Mouse (Mus musculus) spleen, adult 2 months (tissue): ENCODE measurements around the gene Ankzf1. TPM values are rescaled to one million over a fixed set of nuclear protein-coding genes. Genes with fewer than 3 reads are reported as not detected.

ENCODE experiments used
- DNase-seq, 2 experiments: peaks; one replicate each; pipeline versions ENCODE4 v3.0.0 to v3.0.0-alpha.2; 2012 to 2021; ENCODE audit warnings: low spot score in 2 of 2, low read depth in 1 of 2
- H3K27ac ChIP-seq: fragments of 200-500 bp; 2 replicates; pipeline ENCODE4 v1.5.1; 2012; ENCODE audit warnings: low read length, inconsistent platforms; ENCODE audit not compliant: insufficient read depth
- H3K27me3 ChIP-seq: fragments of 200-500 bp; 2 replicates; pipeline ENCODE4 v1.6.1; 2012; ENCODE audit warnings: mild to moderate bottlenecking, moderate library complexity, low read length, inconsistent platforms; ENCODE audit not compliant: control insufficient read depth, insufficient read depth
- H3K36me3 ChIP-seq: fragments of 200-500 bp; 2 replicates; pipeline ENCODE4 v1.6.1; 2012; ENCODE audit warnings: mild to moderate bottlenecking, low read length, inconsistent platforms; ENCODE audit not compliant: control insufficient read depth, insufficient read depth
- H3K4me1 ChIP-seq: fragments of 200-500 bp; 2 replicates; pipeline ENCODE4 v1.6.1; 2011; ENCODE audit warnings: inconsistent platforms; ENCODE audit not compliant: control insufficient read depth, insufficient read depth, insufficient read length
- H3K4me3 ChIP-seq: fragments of 200-500 bp; 2 replicates; pipeline ENCODE4 v1.5.1; 2011; ENCODE audit warnings: mild to moderate bottlenecking, inconsistent platforms; ENCODE audit not compliant: insufficient read depth, insufficient read length; ENCODE audit errors: extremely low read depth
- CTCF ChIP-seq: fragments of 200-500 bp; IDR thresholded peaks from 2 replicates; pipeline ENCODE4 v1.5.1; 2011; ENCODE audit warnings: mild to moderate bottlenecking, inconsistent platforms; ENCODE audit not compliant: insufficient read depth, insufficient read length, insufficient replicate concordance; ENCODE audit errors: extremely low read depth
- POLR2A ChIP-seq: fragments of 200-500 bp; IDR thresholded peaks from 2 replicates; pipeline ENCODE4 v1.6.1; 2011; ENCODE audit warnings: low read depth, low read length, inconsistent platforms
- WGBS: fragments of 180-500 bp; shearing (Covaris S2); methylation state at CpG from one replicate; pipeline ENCODE4 v1.1.7; 2018; 5-methylcytosine and 5-hydroxymethylcytosine counted together
- polyA plus RNA-seq: library from polyadenylated mRNA; depleted of rRNA; stranded (reverse); fragments of >200 nt; gene quantifications from 2 replicates; pipeline ENCODE4 v1.2.3, GENCODE M21; 2012

Gene Ankzf1
- polyA plus RNA-seq, 1 experiment = 15.9 TPM

DNA sequence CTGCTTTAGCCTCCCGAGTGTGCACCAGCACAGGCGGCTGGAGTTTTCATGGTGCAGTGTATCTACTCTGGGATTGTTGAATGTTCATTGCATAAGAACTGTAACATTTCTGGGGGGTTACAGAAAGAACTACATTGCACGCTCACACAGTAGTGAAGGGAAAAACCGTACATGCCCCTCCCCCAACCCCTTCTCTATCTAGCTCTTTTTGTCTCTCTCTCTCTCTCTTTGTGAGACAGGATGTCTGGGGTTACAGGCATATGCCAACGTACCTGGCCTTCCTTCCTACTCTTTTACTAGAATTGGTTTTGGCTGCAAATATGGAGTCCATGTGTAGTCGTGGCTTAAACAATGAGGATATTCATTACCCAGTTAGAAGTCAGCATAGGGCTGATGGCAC, 31.0 kb downstream of the Ankzf1 start:
- WGBS = 35% methylated on average over 6 of the region's 6 CpGs
- no peak overlapping the region for H3K27ac ChIP-seq
- no peaks in the 10 kb centered on the region for H3K36me3 ChIP-seq
- peaks cover 9% of the 10 kb centered on the region; the same call in 1 of the 2 replicates for H3K4me1 ChIP-seq
- no peak for TF ChIP-seq CTCF
- TF ChIP-seq POLR2A = no peak
- DNase-seq = no peak
- H3K27me3 ChIP-seq = no peaks in the 10 kb centered on the region
- no peak overlapping the region for H3K4me3 ChIP-seq

DNA sequence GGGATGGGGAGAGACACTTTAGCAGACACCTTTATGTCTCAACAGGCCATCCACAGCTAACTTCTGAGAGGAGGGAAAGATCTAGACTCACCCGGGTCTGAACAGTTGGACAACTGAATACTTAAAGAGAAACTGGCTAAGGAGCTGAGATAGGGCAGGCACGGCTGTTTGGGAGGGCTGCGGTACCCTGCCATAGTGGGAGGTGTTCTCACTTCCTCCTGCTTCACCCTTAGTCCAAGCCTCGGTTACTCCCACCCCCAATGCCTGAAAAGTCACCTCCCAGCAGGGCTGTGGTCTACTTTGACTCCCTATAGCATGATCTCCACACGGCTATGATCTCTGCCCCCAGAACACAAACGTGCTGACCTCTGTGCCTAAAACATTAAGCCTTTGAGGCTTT, 31.6 kb downstream of the Ankzf1 start:
- DNase-seq = no peak
- 5% methylated on average over 6 of the region's 6 CpGs for WGBS
- no peak overlapping the region for H3K27ac ChIP-seq

DNA sequence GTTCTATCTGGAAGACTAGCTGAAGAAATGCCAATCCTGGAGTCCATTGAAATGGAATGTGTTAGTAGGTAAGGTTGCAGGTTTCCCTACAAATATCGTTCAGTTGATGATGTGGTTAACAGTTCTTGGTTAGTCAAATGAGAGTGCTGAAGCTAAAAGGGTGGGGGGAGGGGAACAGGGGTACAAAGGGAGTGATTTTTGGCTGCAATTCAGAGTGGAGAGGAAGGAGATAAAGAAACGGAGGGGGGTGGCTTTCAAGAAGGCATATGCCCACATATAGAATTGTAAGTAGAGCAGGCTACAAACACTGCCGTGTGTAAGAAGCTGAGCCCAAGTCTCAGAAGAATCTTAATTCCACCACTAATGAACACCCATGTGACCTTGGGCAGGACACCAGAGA, 33.5 kb downstream of the Ankzf1 start:
- Histone ChIP-seq H3K4me3 (no peak overlapping the region), H3K27me3 (no peaks in the 10 kb centered on the region)
- 26% methylated on average over 3 of the region's 3 CpGs for WGBS

More for the DNA sequence above, 31.6 kb downstream of the Ankzf1 start:
- TF ChIP-seq CTCF (no peak), POLR2A (no peak)
- no peaks in the 10 kb centered on the region for H3K36me3 ChIP-seq
- peaks cover 9% of the 10 kb centered on the region; the same call in 1 of the 2 replicates for H3K4me1 ChIP-seq
- no peaks in the 10 kb centered on the region for H3K27me3 ChIP-seq
- no peak overlapping the region for H3K4me3 ChIP-seq

DNA sequence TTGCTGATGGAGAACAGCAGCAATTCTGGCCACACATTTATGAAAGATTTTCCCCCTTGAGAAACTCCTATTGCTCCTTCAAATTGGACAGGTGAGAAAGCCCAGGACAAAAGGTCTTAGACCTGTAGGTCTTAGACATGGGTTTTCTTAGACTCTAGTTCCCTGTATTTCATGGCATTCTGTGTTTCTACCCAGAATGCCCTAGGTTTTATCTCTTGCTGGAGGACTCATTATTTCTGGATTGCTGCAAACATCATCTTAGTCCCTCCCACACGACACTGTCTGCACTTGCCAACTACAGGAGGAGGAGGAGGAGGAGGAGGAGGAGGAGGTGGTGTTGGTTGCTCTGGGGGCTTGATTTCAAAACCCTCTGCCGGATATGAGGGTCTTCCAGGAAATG, 34.2 kb downstream of the Ankzf1 start:
- Histone ChIP-seq H3K4me1 (peaks cover 7% of the 10 kb centered on the region; the same call in 1 of the 2 replicates), H3K4me3 (no peak overlapping the region), H3K36me3 (no peaks in the 10 kb centered on the region), H3K27ac (no peak overlapping the region), H3K27me3 (no peaks in the 10 kb centered on the region)
- no peak for DNase-seq
- 51% methylated on average over 2 of the region's 2 CpGs for WGBS
- TF ChIP-seq CTCF = no peak
- TF ChIP-seq POLR2A = no peak

More for the DNA sequence above, 33.5 kb downstream of the Ankzf1 start:
- Histone ChIP-seq H3K27ac (no peak overlapping the region), H3K4me1 (peaks cover 7% of the 10 kb centered on the region; the same call in 1 of the 2 replicates), H3K36me3 (no peaks in the 10 kb centered on the region)
- TF ChIP-seq CTCF (no peak), POLR2A (no peak)
- DNase-seq = no peak

DNA sequence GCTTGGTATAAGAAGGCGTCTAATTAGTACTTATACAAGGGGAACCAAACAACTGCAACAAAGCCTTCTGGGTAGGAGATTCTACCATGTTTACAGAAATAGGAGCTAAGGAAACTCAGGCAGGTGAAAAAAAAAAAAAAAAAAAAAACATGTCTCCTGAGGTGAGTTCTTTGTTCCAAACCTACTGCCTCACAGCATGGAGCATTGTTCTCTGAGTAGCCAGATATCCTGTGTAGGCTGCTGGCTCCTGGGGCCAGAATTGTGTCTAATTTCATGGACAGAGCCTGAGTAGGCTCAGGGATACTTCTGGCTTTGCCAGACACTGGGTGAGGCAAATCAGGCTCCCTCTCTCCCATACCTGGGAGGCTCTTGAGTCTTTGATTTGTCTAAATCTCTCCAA, 35.7 kb downstream of the Ankzf1 start:
- no peak overlapping the region for H3K27ac ChIP-seq
- no peaks in the 10 kb centered on the region for H3K36me3 ChIP-seq
- no peaks in the 10 kb centered on the region for H3K27me3 ChIP-seq
- TF ChIP-seq POLR2A (no peak), CTCF (no peak)
- 76% methylated on average over 1 of the region's 1 CpGs for WGBS
- peaks cover 7% of the 10 kb centered on the region; the same call in 1 of the 2 replicates for H3K4me1 ChIP-seq
- DNase-seq = no peak
- no peak overlapping the region for H3K4me3 ChIP-seq

DNA sequence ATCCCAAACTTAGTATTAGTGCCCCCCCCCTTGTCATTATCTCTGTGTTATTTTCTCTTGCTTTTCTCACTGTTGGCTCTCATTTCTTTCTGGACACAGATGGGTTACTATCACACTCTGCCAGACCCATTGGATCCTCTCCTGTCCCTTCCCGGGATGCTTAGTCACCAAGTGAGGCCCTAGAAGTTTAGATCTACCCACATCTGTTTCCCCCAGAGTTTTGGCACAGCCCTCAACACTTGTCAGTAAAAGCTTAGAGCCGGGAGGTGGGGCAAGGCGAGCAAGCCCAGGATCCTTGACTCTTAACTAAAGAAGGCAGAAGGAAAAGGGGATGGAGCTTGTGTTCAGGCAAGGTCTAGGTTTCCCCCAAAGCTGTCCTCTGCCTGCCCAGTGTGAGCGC, 37.2 kb downstream of the Ankzf1 start:
- DNase-seq = no peak
- WGBS = 45% methylated on average over 4 of the region's 4 CpGs
- Histone ChIP-seq H3K36me3 (no peaks in the 10 kb centered on the region), H3K27me3 (no peaks in the 10 kb centered on the region), H3K4me3 (no peak overlapping the region), H3K27ac (no peak overlapping the region), H3K4me1 (no peaks in the 10 kb centered on the region)
- TF ChIP-seq POLR2A (no peak), CTCF (no peak)

DNA sequence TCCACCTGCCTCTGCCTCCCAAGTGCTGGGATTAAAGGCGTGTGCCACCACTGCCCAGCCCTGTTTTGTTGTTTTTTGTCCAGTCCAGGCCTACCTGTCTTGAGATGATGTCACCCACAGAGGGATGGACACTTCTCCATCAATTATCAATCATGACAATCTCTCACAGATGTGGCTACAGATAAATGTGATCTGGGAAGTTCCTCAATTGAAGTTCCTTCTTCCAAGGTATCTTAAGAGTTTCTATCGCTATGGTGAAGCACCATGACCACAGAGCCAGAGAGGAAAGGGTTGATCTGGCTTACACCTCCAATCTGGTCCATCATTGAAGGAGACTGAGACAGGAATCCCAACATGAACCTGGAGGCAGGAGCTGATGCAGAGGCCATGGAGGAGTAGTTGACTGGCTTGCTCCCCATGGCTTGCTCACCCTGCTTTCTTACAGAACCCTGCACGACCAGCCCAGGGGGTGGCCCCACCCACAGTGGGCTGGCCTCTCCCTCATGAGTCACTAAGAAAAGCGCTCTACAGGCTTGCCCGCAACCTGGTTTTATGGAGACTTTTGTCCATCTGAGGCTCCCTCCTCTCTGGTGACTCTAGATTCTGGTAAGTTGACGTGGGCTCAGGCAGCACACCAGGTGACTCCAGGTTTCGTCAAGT, 38.5 kb downstream of the Ankzf1 start:
- H3K4me3 ChIP-seq = no peak overlapping the region
- 64% methylated on average over 7 of the region's 7 CpGs for WGBS

More for the DNA sequence above, 38.5 kb downstream of the Ankzf1 start:
- TF ChIP-seq POLR2A (no peak), CTCF (no peak)
- no peaks in the 10 kb centered on the region for H3K27me3 ChIP-seq
- no peak for DNase-seq
- peaks cover 4% of the 10 kb centered on the region for H3K4me1 ChIP-seq
- no peaks in the 10 kb centered on the region for H3K36me3 ChIP-seq
- no peak overlapping the region for H3K27ac ChIP-seq
